Mouse (Mus musculus): ENCODE measurements around the gene Map3k15. TPM values are rescaled to one million over a fixed set of nuclear protein-coding genes. Genes with fewer than 3 reads are reported as not detected.

Map3k15 gene
- polyA plus RNA-seq, 1 experiment from 2014 or later: 0.28 TPM

- no peaks in the 10 kb centered on the region for H3K4me1 ChIP-seq (ENCODE audit: control insufficient read depth, insufficient read depth, low read length)
- peak within 1 kb of the TSS; percentile 64 for H3K9ac ChIP-seq (replicated peaks; ENCODE audit: low read length)
- H3K27me3 ChIP-seq (ENCODE audit: control insufficient read depth, insufficient read depth, low read length): no peaks in the 10 kb centered on the region
- DNase-seq (peak; percentile 93), ATAC-seq (ENCODE audit: low FRiP score, low TSS enrichment) (peak; percentile 97)
- no peaks in the 10 kb centered on the region for H3K9me3 ChIP-seq (ENCODE audit: control insufficient read depth, low read length)
- 23% methylated on average over 62 of the region's 67 CpGs for WGBS
- H3K4me2 ChIP-seq (ENCODE audit: low read length): peak within 1 kb of the TSS; percentile 65
- no peaks in the 10 kb centered on the region for H3K36me3 ChIP-seq (ENCODE audit: control insufficient read depth, insufficient read depth, low read length)
- peak within 1 kb of the TSS; percentile 59 for H3K4me3 ChIP-seq (replicated peaks; ENCODE audit: low read depth, low read length)
- H3K27ac ChIP-seq (replicated peaks; ENCODE audit: low read depth, low read length): peak within 1 kb of the TSS; percentile 86
These were observed 149.9 kb downstream of the Map3k15 start, which contains the start of gene Pdha1 for GRCm38 (mm10) chrX:160137861-160138717. Pdha1 (minus strand) TSS chrX:160138413.

GRCm38 (mm10) chrX:160146806-160147205 is 158.6 kb downstream of the Map3k15 start:
- Histone ChIP-seq H3K36me3 (ENCODE audit: control insufficient read depth, insufficient read depth, low read length) (no peaks in the 10 kb centered on the region), H3K27me3 (ENCODE audit: control insufficient read depth, insufficient read depth, low read length) (no peaks in the 10 kb centered on the region), H3K9ac (replicated peaks; ENCODE audit: low read length) (no peak overlapping the region), H3K4me1 (ENCODE audit: control insufficient read depth, insufficient read depth, low read length) (no peaks in the 10 kb centered on the region), H3K4me3 (replicated peaks; ENCODE audit: low read depth, low read length) (no peak overlapping the region), H3K4me2 (ENCODE audit: low read length) (no peak overlapping the region), H3K9me3 (ENCODE audit: control insufficient read depth, low read length) (no peaks in the 10 kb centered on the region), H3K27ac (replicated peaks; ENCODE audit: low read depth, low read length) (no peak overlapping the region)
- 89% methylated on average over 4 of the region's 4 CpGs for WGBS
- ATAC-seq (ENCODE audit: low FRiP score, low TSS enrichment): no peak
- no peak for DNase-seq

- H3K4me2 ChIP-seq (ENCODE audit: low read length): no peak overlapping the region
- ATAC-seq (ENCODE audit: low FRiP score, low TSS enrichment): no peak
- WGBS: 83% methylated on average over 3 of the region's 3 CpGs
These were observed 159.2 kb downstream of the Map3k15 start for GRCm38 (mm10) chrX:160147406-160147805.

GRCm38 (mm10) chrX:160148859-160149258 is 160.6 kb downstream of the Map3k15 start:
- Histone ChIP-seq H3K9ac (replicated peaks; ENCODE audit: low read length) (no peak overlapping the region), H3K4me3 (replicated peaks; ENCODE audit: low read depth, low read length) (no peak overlapping the region), H3K27ac (replicated peaks; ENCODE audit: low read depth, low read length) (no peak overlapping the region), H3K27me3 (ENCODE audit: control insufficient read depth, insufficient read depth, low read length) (no peaks in the 10 kb centered on the region), H3K4me2 (ENCODE audit: low read length) (no peak overlapping the region), H3K9me3 (ENCODE audit: control insufficient read depth, low read length) (no peaks in the 10 kb centered on the region), H3K36me3 (ENCODE audit: control insufficient read depth, insufficient read depth, low read length) (no peaks in the 10 kb centered on the region), H3K4me1 (ENCODE audit: control insufficient read depth, insufficient read depth, low read length) (no peaks in the 10 kb centered on the region)
- no peak for DNase-seq
- no peak for ATAC-seq (ENCODE audit: low FRiP score, low TSS enrichment)
- 83% methylated on average over 3 of the region's 3 CpGs for WGBS

More at GRCm38 (mm10) chrX:160147406-160147805, 159.2 kb downstream of the Map3k15 start:
- Histone ChIP-seq H3K9me3 (ENCODE audit: control insufficient read depth, low read length) (no peaks in the 10 kb centered on the region), H3K27me3 (ENCODE audit: control insufficient read depth, insufficient read depth, low read length) (no peaks in the 10 kb centered on the region), H3K9ac (replicated peaks; ENCODE audit: low read length) (no peak overlapping the region), H3K36me3 (ENCODE audit: control insufficient read depth, insufficient read depth, low read length) (no peaks in the 10 kb centered on the region), H3K27ac (replicated peaks; ENCODE audit: low read depth, low read length) (no peak overlapping the region), H3K4me1 (ENCODE audit: control insufficient read depth, insufficient read depth, low read length) (no peaks in the 10 kb centered on the region), H3K4me3 (replicated peaks; ENCODE audit: low read depth, low read length) (no peak overlapping the region)
- no peak for DNase-seq

- no peak overlapping the region for H3K27ac ChIP-seq (replicated peaks; ENCODE audit: low read depth, low read length)
- H3K4me3 ChIP-seq (replicated peaks; ENCODE audit: low read depth, low read length): no peak overlapping the region
- no peaks in the 10 kb centered on the region for H3K9me3 ChIP-seq (ENCODE audit: control insufficient read depth, low read length)
- H3K9ac ChIP-seq (replicated peaks; ENCODE audit: low read length): no peak overlapping the region
- no peaks in the 10 kb centered on the region for H3K27me3 ChIP-seq (ENCODE audit: control insufficient read depth, insufficient read depth, low read length)
- H3K4me2 ChIP-seq (ENCODE audit: low read length): no peak overlapping the region
- peak; percentile 70 for DNase-seq
- 53% methylated on average over 4 of the region's 4 CpGs for WGBS
- H3K36me3 ChIP-seq (ENCODE audit: control insufficient read depth, insufficient read depth, low read length): no peaks in the 10 kb centered on the region
- H3K4me1 ChIP-seq (ENCODE audit: control insufficient read depth, insufficient read depth, low read length): no peaks in the 10 kb centered on the region
- no peak for ATAC-seq (ENCODE audit: low FRiP score, low TSS enrichment)
These were observed 165.0 kb downstream of the Map3k15 start for GRCm38 (mm10) chrX:160153147-160153815.

GRCm38 (mm10) chrX:160164259-160164658 is 176.0 kb downstream of the Map3k15 start:
- no peaks in the 10 kb centered on the region for H3K36me3 ChIP-seq (ENCODE audit: control insufficient read depth, insufficient read depth, low read length)
- ATAC-seq (ENCODE audit: low FRiP score, low TSS enrichment): no peak
- no peaks in the 10 kb centered on the region for H3K9me3 ChIP-seq (ENCODE audit: control insufficient read depth, low read length)
- DNase-seq: no peak
- WGBS: 87% methylated on average over 3 of the region's 3 CpGs
- H3K4me3 ChIP-seq (replicated peaks; ENCODE audit: low read depth, low read length): no peak overlapping the region
- no peak overlapping the region for H3K27ac ChIP-seq (replicated peaks; ENCODE audit: low read depth, low read length)
- no peak overlapping the region for H3K9ac ChIP-seq (replicated peaks; ENCODE audit: low read length)
- H3K4me1 ChIP-seq (ENCODE audit: control insufficient read depth, insufficient read depth, low read length): no peaks in the 10 kb centered on the region
- H3K4me2 ChIP-seq (ENCODE audit: low read length): no peak overlapping the region
- no peaks in the 10 kb centered on the region for H3K27me3 ChIP-seq (ENCODE audit: control insufficient read depth, insufficient read depth, low read length)

- 29% methylated on average over 6 of the region's 6 CpGs for WGBS
- H3K4me2 ChIP-seq (ENCODE audit: low read length): 0 out of 2 replicates have a peak overlapping the region, but pooled peaks have one; percentile 12
- no peak overlapping the region for H3K4me3 ChIP-seq (replicated peaks; ENCODE audit: low read depth, low read length)
- peak overlapping the region; percentile 37; the same call in 1 of the 2 replicates for H3K27ac ChIP-seq (replicated peaks; ENCODE audit: low read depth, low read length)
- no peaks in the 10 kb centered on the region for H3K9me3 ChIP-seq (ENCODE audit: control insufficient read depth, low read length)
- H3K9ac ChIP-seq (replicated peaks; ENCODE audit: low read length): no peak overlapping the region
- H3K4me1 ChIP-seq (ENCODE audit: control insufficient read depth, insufficient read depth, low read length): no peaks in the 10 kb centered on the region
- ATAC-seq (ENCODE audit: low FRiP score, low TSS enrichment) (peak; percentile 84), DNase-seq (peak; percentile 67)
- no peaks in the 10 kb centered on the region for H3K36me3 ChIP-seq (ENCODE audit: control insufficient read depth, insufficient read depth, low read length)
- no peaks in the 10 kb centered on the region for H3K27me3 ChIP-seq (ENCODE audit: control insufficient read depth, insufficient read depth, low read length)
These were observed 178.2 kb downstream of the Map3k15 start for GRCm38 (mm10) chrX:160166246-160166985.

- ATAC-seq (ENCODE audit: low FRiP score, low TSS enrichment) (0 out of 2 replicates have a peak, but pooled peaks have one; percentile 32), DNase-seq (peak; percentile 83)
- Histone ChIP-seq H3K27me3 (ENCODE audit: control insufficient read depth, insufficient read depth, low read length) (no peaks in the 10 kb centered on the region), H3K36me3 (ENCODE audit: control insufficient read depth, insufficient read depth, low read length) (no peaks in the 10 kb centered on the region), H3K9me3 (ENCODE audit: control insufficient read depth, low read length) (no peaks in the 10 kb centered on the region), H3K4me2 (ENCODE audit: low read length) (no peak overlapping the region), H3K9ac (replicated peaks; ENCODE audit: low read length) (no peak overlapping the region), H3K27ac (replicated peaks; ENCODE audit: low read depth, low read length) (no peak overlapping the region), H3K4me1 (ENCODE audit: control insufficient read depth, insufficient read depth, low read length) (no peaks in the 10 kb centered on the region), H3K4me3 (replicated peaks; ENCODE audit: low read depth, low read length) (no peak overlapping the region)
- 13% methylated on average over 2 of the region's 3 CpGs for WGBS
These were observed 181.9 kb downstream of the Map3k15 start for GRCm38 (mm10) chrX:160170150-160170549.

Data from midbrain, embryonic 14.5 days (tissue).